Mouse (Mus musculus): Measurements from ENCODE around the gene Hist1h3b. TPM values are rescaled to one million over a fixed set of nuclear protein-coding genes. Genes with fewer than 3 reads are reported as not detected.
"Not testable (repeated sequence)": the region's sequence is repeated elsewhere in the genome, so short reads cannot be mapped to it uniquely, and the experiment has no call there.

Hist1h3b gene
- total RNA-seq, 2 experiments from 2014 or later: 221 to 266 TPM

GRCm38 (mm10) chr13:23764324-23765171, 12.5 kb downstream of the Hist1h3b start:
- intact Hi-C loops (cut with DNase I): loop anchor here (5.0 kb wide), 1 partner anchor 1712 kb away; no protein-coding TSS in a partner anchor

GRCm38 (mm10) chr13:23765172-23765513, 13.1 kb downstream of the Hist1h3b start:
- DNase-seq: no peak
- intact Hi-C loops (cut with DNase I): no loop called here

More at GRCm38 (mm10) chr13:23764324-23765171, 12.5 kb downstream of the Hist1h3b start:
- no peak for DNase-seq

- no peak for DNase-seq
- intact Hi-C loops (cut with DNase I): no loop called here
These were observed 14.7 kb downstream of the Hist1h3b start for GRCm38 (mm10) chr13:23766772-23767171.

- intact Hi-C loops (cut with DNase I): no loop called here
- no peak for DNase-seq
These were observed 16.8 kb downstream of the Hist1h3b start for GRCm38 (mm10) chr13:23768834-23769397.

GRCm38 (mm10) chr13:23769613-23770012, 17.5 kb downstream of the Hist1h3b start, which contains the start of gene Trim38:
Gene Trim38, plus strand, starts transcription at chr13:23769913.
- intact Hi-C loops (cut with DNase I): not testable (repeated sequence)

GRCm38 (mm10) chr13:23772561-23773313, 20.7 kb downstream of the Hist1h3b start:
- peak; percentile 55 to 58 for DNase-seq
- intact Hi-C loops (cut with DNase I): no loop called here

More at GRCm38 (mm10) chr13:23769613-23770012, 17.5 kb downstream of the Hist1h3b start, which contains the start of gene Trim38:
- DNase-seq: not testable (repeated sequence)

GRCm38 (mm10) chr13:23778339-23778738, 26.3 kb downstream of the Hist1h3b start:
- intact Hi-C loops (cut with DNase I): no loop called here
- DNase-seq: no peak

- intact Hi-C loops (cut with DNase I): no loop called here
- DNase-seq: no peak
These were observed 27.0 kb downstream of the Hist1h3b start for GRCm38 (mm10) chr13:23779025-23779424.

- intact Hi-C loops (cut with DNase I): loop anchor here (1.0 to 5.0 kb wide), 3 partner anchors 93 to 504 kb away; no protein-coding TSS in a partner anchor
- peak; percentile 38 to 67 for DNase-seq
These were observed 40.5 kb downstream of the Hist1h3b start for GRCm38 (mm10) chr13:23792520-23792919.

- intact Hi-C loops (cut with DNase I): no loop called here
- DNase-seq: no peak
These were observed 47.3 kb downstream of the Hist1h3b start for GRCm38 (mm10) chr13:23799405-23799804.

Small RNA genes lying within 50 kb of the gene (microRNA-seq; reads per million reads assigned to microRNA genes)
- gene Gm44314 (0 reads per million in 2 experiments), gene Gm44484 (0 reads per million in 2 experiments)

Other genes with a start within 250 kb of the Hist1h3b start
- gene Hist1h4h, start 221.2 kb upstream of the Hist1h3b start, total RNA-seq (2021): 100 to 1,000 TPM; 743 to 812 TPM
- gene Hist1h2af, start 218.4 kb upstream of the Hist1h3b start, total RNA-seq (2021): 100 to 1,000 TPM; 171 to 245 TPM
- gene Hist1h3g, start 216.8 kb upstream of the Hist1h3b start, total RNA-seq (2021): 10 to 100 TPM; 45.9 to 66.2 TPM
- gene Hist1h2bh, start 208.9 kb upstream of the Hist1h3b start, total RNA-seq (2021): 10 to 100 TPM in 1 of 2 experiments, 1 to 10 TPM in 1; 9.2 to 11.2 TPM
- 10 to 100 TPM; 52.6 to 63.4 TPM for gene Hist1h3f, start 208.2 kb upstream of the Hist1h3b start, total RNA-seq (2021)
- gene Hist1h4f, start 200.6 kb upstream of the Hist1h3b start, total RNA-seq (2021): 100 to 1,000 TPM; 308 to 354 TPM
- gene Hist1h1d, start 199.0 kb upstream of the Hist1h3b start, total RNA-seq (2021): 10 to 100 TPM; 16.9 to 20.1 TPM
- gene Hist1h3e, start 189.9 kb upstream of the Hist1h3b start, total RNA-seq (2021): 100 to 1,000 TPM; 125 to 161 TPM
- 10 to 100 TPM; 38.7 to 42.6 TPM for gene Hist1h2ae, start 181.0 kb upstream of the Hist1h3b start, total RNA-seq (2021)
- 100 to 1,000 TPM; 285 to 300 TPM for gene Hist1h2bg, start 180.9 kb upstream of the Hist1h3b start, total RNA-seq (2021)
- gene Hist1h2bf, start 178.1 kb upstream of the Hist1h3b start, total RNA-seq (2021): 100 to 1,000 TPM; 116 to 129 TPM
- 10 to 100 TPM; 32.3 to 37.7 TPM for gene Hist1h2ad, start 177.9 kb upstream of the Hist1h3b start, total RNA-seq (2021)
- 10 to 100 TPM; 26.2 to 30.6 TPM for gene Hist1h3d, start 176.5 kb upstream of the Hist1h3b start, total RNA-seq (2021)
- gene Hist1h4d, start 170.7 kb upstream of the Hist1h3b start, total RNA-seq (2021): 100 to 1,000 TPM; 167 to 189 TPM
- gene Hist1h2be, start 131.1 kb upstream of the Hist1h3b start, total RNA-seq (2021): 10 to 100 TPM; 18.8 to 19.8 TPM
- gene Hist1h1e, start 129.7 kb upstream of the Hist1h3b start, total RNA-seq (2021): 100 to 1,000 TPM; 138 to 168 TPM
- gene Hist1h2ac, start 68.3 kb upstream of the Hist1h3b start, total RNA-seq (2021): 1 to 10 TPM; 5.1 to 6.2 TPM
- gene Hist1h2bc, start 68.1 kb upstream of the Hist1h3b start, total RNA-seq (2021): 10 to 100 TPM; 50.8 to 51.3 TPM
- under 1 TPM; 0.29 to 0.67 TPM for gene Hist1h1t, start 56.5 kb upstream of the Hist1h3b start, total RNA-seq (2021)
- 100 to 1,000 TPM; 105 to 116 TPM for gene Hist1h4c, start 53.8 kb upstream of the Hist1h3b start, total RNA-seq (2021)
- 10 to 100 TPM; 26.7 to 32.4 TPM for gene Hfe, start 41.4 kb upstream of the Hist1h3b start, total RNA-seq (2021)
- gene Hist1h1c, start 13.5 kb upstream of the Hist1h3b start, total RNA-seq (2021): 100 to 1,000 TPM; 299 to 383 TPM
- 100 to 1,000 TPM in 1 of 2 experiments, 10 to 100 TPM in 1; 84.0 to 101 TPM for gene Hist1h3c, start 6.7 kb upstream of the Hist1h3b start, total RNA-seq (2021)
- gene Hist1h2bb, start 5.5 kb upstream of the Hist1h3b start, total RNA-seq (2021): 100 to 1,000 TPM; 105 to 106 TPM
- 100 to 1,000 TPM; 166 to 169 TPM for gene Hist1h2ab, start 1.1 kb upstream of the Hist1h3b start, total RNA-seq (2021)
- gene Hist1h4b, start 4.7 kb downstream of the Hist1h3b start, total RNA-seq (2021): 100 to 1,000 TPM; 130 to 151 TPM
- 100 to 1,000 TPM; 162 to 177 TPM for gene Hist1h4a, start 9.0 kb downstream of the Hist1h3b start, total RNA-seq (2021)
- 100 to 1,000 TPM; 160 to 202 TPM for gene Hist1h3a, start 10.1 kb downstream of the Hist1h3b start, total RNA-seq (2021)
- gene Hist1h1a, start 11.4 kb downstream of the Hist1h3b start, total RNA-seq (2021): 100 to 1,000 TPM; 109 to 127 TPM
- not detected for gene Trim38, start 17.6 kb downstream of the Hist1h3b start, total RNA-seq (2021)
- gene Slc17a2, start 54.7 kb downstream of the Hist1h3b start, total RNA-seq (2021): not detected
- not detected for gene Slc17a3, start 87.2 kb downstream of the Hist1h3b start, total RNA-seq (2021)
- gene Slc17a1, start 115.5 kb downstream of the Hist1h3b start, total RNA-seq (2021): not detected
- not detected for gene Slc17a4, start 162.7 kb downstream of the Hist1h3b start, total RNA-seq (2021)
- gene Hist1h2ba, start 181.9 kb downstream of the Hist1h3b start, total RNA-seq (2021): not detected
- gene Hist1h2aa, start 182.2 kb downstream of the Hist1h3b start, total RNA-seq (2021): not detected
- not detected for gene Scgn, start 238.9 kb downstream of the Hist1h3b start, total RNA-seq (2021)

Measured in heart, postnatal 10 days (tissue).